Mouse (Mus musculus) left cerebral cortex, postnatal 14 days (tissue): Measurements from ENCODE around the gene 2900011O08Rik. TPM values are rescaled to one million over a fixed set of nuclear protein-coding genes. Genes with fewer than 3 reads are reported as not detected.
A peak's percentile ranks its signal among the peaks of the same experiment; 100 is the strongest.
"Not testable (repeated sequence)": the region's sequence is repeated elsewhere in the genome, so short reads cannot be mapped to it uniquely, and the experiment has no call there.

Experiments used
- DNase-seq, 2 experiments: peaks; one replicate each; pipeline ENCODE4 v3.0.0; 2021 to 2022; ENCODE audit warnings: low spot score in 2 of 2, mixed read lengths in 1 of 2
- intact Hi-C: fragments of 180-260 bp; cut with DNase I; formaldehyde crosslinking; loops from one replicate; pipeline ENCODE4 v1.15.1; 2025
- long read RNA-seq, 2 experiments: library from polyadenylated mRNA; stranded (forward); transcript quantifications; one replicate each; pipeline ENCODE4 v2.0.0; 2021
- total RNA-seq, 2 experiments: library from RNA; stranded (reverse); gene quantifications; 2 replicates each; pipeline ENCODE4 v1.2.3; 2021

2900011O08Rik gene
- total RNA-seq: 100 to 1,000 TPM; 280 to 282 TPM
- long read RNA-seq, experiment 1, transcript 2900011O08Rik-201 (6 exons, 2,394 nt): major isoform, 252 of 316 reads
- long read RNA-seq, experiment 1, partial matches to known transcripts: 49 of 316 reads
- long read RNA-seq, experiment 1, other reads (novel, unspliced or antisense): 13 of 316 reads
- long read RNA-seq, experiment 2, transcript 2900011O08Rik-201 (6 exons, 2,394 nt): major isoform, 203 of 257 reads
- long read RNA-seq, experiment 2, partial matches to known transcripts: 40 of 257 reads
- long read RNA-seq, experiment 2, other reads (novel, unspliced or antisense): 13 of 257 reads

DNA sequence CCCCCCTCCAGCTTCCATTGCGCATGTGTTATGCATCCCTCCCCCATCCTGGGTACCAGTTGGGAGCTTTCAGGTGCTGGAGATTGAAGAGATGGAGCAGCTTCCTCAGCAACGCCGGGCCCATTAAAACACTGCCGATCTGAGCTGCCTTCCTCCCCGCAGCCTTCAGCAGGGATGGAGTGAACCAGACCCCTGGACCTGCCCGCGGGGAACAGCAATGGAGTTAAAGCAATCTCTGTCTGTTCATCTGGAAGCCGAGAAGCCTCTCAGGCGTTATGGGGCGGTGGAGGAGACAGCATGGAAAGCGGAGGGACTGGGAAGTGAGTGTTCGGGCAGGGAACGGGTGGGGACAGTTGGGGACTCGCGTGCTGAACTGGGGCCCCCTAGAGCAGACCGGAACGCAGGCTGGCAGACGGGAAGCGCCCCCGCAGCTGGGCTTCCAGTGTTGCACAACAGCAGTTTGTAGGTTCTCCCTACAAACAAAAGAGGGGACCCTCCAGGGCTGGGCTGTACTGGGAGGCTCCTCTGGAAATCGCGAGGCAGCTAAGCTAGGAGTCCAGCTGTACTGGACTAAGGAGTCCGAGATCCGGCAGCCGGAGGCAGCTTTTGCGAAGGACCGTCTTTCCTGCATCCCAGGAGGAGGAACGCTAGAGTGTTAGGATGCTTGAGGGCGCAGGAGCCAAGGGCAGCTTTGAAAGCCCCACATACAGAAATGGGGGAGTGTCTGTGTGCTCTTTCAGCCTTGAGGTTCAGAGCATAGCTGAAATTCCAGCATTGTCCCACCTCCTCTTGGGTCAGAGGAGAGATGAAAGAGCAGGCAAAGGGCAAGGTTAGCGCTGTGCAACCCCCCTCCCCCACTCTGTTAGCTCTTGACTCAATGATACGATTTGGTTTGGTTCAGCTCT is at the start of gene 2900011O08Rik, which contains the start of gene Ifitm7:
Gene 2900011O08Rik, plus strand, starts transcription at position 31 of the 905 bp plus-strand sequence.
Gene Ifitm7, minus strand, starts transcription at position 315 of the 905 bp plus-strand sequence.
- peak; percentile 69 to 70 for DNase-seq
- intact Hi-C loops: loop anchor here (5.0 kb wide), 1 partner anchor 45 kb away; no protein-coding TSS in a partner anchor

DNA sequence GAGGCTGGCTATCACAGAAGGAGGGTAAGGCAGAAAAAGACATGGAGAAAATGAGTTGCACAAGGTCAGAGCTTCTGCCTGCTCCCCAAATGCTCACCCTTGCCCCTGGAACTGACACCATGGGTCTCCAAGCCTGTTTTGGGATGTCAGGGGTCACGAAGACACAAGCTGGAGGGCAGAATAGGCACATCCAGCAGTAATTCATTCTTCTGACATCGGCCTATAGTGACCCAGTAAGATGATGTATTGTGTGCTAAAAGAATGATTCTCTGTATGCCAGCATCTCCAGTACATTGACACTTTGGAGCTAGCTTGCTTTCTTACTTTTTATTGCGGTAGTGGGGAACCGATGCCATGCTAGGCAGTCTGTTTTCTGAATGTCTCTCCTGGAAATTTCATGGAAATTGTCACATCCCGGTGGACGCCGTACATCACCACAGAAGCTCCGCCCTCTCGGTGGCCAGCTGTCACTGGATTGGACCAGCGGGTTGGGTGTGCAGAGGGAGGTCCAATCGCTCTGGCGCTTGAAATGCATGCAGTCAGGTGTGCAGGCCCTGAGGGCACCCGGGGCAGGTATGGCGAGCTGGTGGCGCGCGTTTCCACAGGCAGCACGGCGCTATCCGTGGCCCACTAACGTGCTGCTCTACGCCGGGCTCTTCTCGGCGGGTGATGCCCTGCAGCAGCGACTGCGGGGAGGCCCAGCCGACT is 46.1 kb upstream of the 2900011O08Rik start:
- DNase-seq: peak; percentile 84 to 87
- intact Hi-C loops: loop anchor here (5.0 kb wide), 1 partner anchor 47 kb away; the partner anchor contains the start of genes 2900011O08Rik and Ifitm7

DNA sequence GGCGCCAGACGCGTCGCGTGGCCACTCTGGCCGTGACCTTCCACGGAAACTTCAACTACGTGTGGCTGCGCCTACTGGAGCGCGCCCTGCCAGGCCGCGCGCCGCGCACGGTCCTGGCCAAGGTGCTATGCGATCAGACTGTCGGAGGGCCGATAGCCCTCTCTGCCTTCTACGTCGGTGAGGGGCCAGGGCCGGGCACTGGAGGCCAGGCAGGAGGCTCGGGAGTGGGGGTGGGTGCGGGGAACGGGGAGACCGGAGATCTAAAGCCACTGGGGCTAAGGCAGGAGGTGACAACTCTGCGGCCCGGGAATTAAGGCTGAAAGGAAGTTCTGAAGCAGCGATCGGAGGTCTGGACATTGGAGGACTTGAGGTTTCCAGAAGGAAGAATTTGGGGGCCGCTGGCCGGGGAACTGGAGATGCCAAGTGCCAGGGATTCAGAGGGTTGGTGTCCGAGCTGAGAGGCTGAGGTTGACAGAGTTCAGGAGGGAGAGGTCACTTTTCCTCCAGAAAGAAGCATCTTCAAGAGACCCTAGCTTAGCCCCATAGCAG is 45.5 kb upstream of the 2900011O08Rik start:
- no peak for DNase-seq
- intact Hi-C loops: loop anchor here (5.0 kb wide), 1 partner anchor 46 kb away; the partner anchor contains the start of genes 2900011O08Rik and Ifitm7

DNA sequence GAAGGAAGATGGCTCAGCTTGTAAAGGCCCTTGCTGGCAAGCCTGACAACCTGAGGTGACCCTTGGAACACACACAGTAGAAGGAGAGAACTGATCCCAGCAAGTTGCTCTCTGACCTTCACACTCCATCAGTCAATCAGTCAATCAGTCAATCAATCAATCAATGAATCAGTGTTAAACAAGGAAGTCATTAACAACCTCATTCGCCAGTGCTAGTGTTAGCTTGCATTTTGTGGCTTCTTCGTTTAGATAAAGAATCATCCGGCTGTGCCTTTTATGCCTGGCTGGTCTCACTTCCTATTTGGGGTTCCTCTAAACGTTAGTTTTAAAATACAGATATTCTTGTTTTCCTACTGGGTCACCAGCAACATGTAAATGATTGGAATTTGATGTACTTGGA is 42.2 kb upstream of the 2900011O08Rik start:
- intact Hi-C loops: loop anchor here (5.0 kb wide), 1 partner anchor 43 kb away; the partner anchor contains the start of genes 2900011O08Rik and Ifitm7
- no peak for DNase-seq

DNA sequence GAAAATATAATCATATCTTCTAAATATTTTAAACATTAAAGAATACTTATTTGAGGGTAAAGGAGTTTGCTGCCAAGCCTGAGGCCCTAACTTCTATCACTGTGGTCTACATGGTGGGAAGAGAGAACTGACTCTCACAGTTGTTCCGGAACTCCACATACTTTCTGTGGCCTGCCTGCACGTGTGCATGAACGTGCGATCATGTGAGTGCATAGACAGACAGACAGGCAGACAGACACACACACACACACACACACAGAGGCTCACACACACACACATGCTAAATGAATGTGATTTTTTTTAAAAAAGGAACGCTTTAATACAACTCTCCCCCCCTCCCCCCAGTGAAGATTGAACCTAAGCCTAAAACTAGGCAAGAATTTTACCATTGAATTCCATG is 41.7 kb upstream of the 2900011O08Rik start:
- no peak for DNase-seq
- intact Hi-C loops: loop anchor here (5.0 kb wide), 1 partner anchor 43 kb away; the partner anchor contains the start of genes 2900011O08Rik and Ifitm7

DNA sequence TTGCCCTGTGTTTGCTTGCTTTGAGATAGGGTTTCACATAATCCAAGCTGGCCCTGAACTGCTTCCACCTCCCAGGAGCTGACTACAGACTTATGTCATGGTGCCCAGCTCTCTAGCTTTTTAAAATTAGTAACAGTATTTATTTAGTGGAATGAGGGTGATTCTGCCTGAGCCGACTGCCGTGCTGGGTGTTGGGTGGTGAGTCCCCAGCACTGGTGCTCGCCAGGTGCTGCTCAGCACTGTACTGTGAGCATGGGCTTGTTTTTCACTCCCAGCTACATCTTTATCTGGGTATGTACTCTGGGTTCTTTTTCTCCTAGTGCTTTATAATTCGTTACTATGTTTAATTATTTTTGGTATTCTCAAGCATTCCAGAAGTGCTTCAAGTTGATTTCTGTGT is 41.3 kb upstream of the 2900011O08Rik start:
- intact Hi-C loops: no loop called here
- DNase-seq: no peak

DNA sequence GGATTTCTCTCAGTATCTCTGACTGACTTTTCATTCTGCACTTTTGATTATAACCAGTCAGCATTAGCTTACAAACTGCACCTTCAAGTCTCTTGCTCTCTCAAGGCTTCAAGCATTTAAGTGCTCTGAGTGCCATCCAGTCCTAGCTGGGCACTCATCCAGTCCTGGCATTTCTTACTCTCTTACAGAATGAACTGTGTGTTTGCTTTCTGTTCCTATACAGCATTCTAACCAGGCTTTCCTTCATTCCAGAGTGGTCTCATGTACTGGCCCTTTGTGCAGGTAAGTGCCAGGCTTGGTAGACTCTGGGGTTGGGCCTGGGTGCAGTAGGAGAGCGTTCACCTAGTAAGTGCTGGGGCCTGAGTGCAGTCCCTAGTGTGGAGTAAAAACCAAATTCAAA is 40.1 kb upstream of the 2900011O08Rik start:
- no peak for DNase-seq
- intact Hi-C loops: no loop called here

DNA sequence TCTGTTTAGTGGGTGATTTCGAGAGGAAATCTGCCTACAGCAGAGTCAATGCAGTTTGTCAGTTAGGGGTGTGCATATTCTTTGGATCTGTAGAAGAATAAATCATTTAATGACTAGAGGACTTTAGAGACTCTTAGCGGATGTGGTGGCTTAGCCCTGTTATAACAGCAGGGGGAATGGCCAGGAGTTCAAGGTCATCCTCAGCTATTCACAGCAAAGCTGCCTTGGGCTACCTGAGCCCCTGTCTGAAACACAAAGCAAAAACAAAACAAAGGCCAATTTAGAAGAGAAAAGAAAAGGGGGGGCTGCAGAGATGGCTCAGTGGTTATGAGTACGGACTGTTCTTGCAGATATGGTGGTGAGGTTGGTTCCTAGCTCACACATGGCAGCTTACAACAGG is 35.2 kb upstream of the 2900011O08Rik start:
- intact Hi-C loops: no loop called here
- DNase-seq: no peak

DNA sequence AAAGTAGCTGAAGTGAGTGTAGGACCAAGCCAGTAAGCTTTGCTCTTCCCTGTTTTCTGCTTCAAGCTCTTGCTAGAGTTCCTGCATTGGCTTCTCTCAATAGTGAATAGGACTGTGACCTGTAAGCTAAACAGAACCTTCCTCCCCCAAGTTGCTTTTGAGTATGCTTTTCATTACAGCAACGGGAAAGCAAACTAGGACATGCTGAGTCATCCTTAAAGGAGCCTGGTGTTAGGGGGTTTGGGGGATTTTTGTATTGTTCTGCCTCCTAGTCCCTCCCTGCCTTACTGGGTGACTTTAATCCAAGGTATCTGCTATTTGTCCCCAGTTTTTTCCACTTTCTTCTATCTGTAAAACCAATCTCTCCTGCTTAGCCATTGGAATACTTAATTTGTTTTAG is 24.4 kb upstream of the 2900011O08Rik start:
- intact Hi-C loops: no loop called here
- no peak for DNase-seq

DNA sequence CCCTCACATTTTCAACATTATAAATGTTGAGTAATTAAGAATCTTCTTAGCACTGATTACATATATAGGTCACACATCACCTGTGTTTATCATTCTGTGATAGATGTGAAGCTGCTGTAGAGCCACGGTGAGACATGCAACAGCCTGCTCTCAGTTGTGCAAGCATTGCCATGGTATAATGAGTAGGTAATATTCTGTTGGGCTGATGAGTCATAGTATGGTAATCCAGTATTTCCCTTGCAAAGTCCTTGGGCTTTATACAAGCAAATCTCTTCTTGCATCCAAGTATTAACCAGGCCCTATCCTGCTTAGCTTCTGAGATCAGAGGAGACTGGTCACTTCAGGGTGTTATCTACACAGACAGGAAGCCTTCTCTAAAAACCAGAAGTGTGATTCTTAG is 17.3 kb upstream of the 2900011O08Rik start:
- no peak for DNase-seq
- intact Hi-C loops: no loop called here

DNA sequence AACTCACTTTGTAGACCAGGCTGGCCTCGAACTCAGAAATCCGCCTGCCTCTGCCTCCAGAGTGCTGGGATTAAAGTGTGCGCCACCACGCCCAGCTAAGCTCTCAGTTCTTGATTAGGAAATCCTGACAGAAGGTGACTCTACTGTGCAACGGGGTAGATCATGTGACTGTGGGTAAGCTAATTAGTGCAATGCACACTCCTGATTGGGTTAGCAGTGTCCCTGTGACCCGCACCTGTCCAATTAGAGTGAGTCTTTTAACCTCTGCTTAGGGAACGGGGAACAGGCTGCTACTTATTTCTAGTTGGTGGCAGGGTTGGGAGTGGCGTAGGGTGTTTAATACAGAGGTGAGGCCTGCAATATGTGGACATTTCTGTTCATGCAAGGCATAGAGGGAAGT is 14.4 kb upstream of the 2900011O08Rik start:
- intact Hi-C loops: no loop called here
- DNase-seq: no peak

DNA sequence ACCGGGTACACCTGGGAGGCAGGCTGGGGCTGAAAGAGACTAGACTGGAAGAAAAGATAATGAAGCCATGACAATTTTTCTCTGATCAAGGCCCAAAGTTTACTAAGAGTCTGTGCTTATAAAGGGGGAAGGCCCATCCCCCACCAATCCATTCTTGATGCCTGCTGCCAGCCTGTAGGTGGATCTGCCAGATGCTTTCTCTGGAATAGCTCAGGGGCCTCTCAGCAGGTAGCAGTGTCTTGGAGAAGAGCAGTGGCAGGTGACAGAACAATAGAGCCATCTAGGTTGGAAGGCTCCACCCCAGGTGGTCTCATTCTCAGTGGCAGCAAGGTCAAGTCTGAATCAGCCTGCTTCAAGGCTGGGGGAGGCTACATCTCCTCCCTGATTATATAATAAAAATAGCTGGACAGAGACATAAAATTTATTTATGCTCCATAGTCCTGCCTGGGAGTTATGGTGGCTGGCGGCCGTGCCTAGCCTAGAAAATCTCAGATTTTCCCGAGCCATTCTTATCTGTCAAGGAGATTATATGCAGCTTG is 10.0 kb upstream of the 2900011O08Rik start:
- intact Hi-C loops, DNase-seq: not testable (repeated sequence)

DNA sequence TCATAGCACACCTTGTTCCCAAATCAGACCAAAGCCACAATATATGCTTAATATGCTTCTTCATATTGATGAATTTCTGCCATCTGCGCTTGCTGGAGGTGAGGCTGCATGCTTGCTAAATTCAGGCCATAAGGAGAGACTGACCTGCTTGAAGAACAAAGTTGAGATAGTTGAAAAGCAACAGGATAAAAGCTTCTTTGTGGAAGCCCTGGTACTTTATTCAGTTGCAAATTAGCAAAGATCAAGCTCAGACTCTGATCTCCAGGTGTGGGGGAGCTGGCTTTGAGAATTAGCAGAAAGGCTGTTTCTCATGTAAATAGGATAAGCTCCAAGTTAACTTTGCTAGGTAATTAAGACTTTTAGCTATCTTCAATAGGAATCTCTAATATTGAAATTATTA is 9.4 kb upstream of the 2900011O08Rik start:
- DNase-seq, intact Hi-C loops: not testable (repeated sequence)

DNA sequence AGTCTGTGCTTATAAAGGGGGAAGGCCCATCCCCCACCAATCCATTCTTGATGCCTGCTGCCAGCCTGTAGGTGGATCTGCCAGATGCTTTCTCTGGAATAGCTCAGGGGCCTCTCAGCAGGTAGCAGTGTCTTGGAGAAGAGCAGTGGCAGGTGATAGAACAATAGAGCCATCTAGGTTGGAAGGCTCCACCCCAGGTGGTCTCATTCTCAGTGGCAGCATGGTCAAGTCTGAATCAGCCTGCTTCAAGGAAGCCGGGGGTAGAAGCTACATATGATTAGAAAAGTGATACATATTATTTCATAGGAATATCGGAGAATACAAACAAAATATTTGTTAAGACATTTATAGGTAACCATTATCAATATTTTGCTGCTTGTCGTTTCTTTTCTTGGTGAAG is 4.7 kb upstream of the 2900011O08Rik start:
- intact Hi-C loops, DNase-seq: not testable (repeated sequence)

DNA sequence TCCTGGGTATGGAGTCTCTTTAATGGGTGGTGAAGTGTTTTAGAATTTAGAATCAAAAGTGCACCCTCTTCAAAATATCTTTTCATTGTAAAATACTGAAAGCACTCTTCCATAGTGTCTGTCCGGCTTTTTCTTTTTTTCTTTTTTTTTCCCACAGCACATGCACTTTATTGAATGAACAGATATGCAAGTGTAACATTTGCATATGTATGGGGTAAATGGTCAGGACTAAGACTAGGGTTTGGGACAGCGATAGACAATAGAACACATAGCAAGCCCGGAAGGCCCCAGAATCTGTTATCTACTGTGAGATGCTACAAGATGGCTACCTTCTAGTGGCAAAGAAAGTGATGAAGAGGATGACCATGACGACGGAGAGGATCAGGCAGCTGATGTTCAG is 3.2 kb upstream of the 2900011O08Rik start:
- no peak for DNase-seq
- intact Hi-C loops: no loop called here

DNA sequence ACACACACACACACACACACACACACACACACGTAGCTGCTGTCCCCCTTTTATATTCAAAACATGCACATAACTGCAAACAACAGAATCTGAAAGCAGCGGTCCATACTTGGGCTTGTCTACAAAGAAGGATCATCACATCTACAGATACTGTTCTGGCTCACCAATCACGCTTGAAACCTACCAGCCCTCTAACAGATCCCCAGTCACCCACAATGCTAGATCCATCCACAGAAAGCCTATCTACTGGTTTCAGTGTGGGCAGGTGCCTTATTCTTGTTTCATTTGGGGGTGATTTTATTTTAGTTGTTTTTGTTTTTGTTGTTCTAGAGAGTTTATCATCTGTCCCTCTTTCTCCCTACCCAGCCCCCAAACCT is 219 bp upstream of the 2900011O08Rik start:
- intact Hi-C loops: loop anchor here (5.0 kb wide), 1 partner anchor 44 kb away; no protein-coding TSS in a partner anchor
- DNase-seq: no peak

DNA sequence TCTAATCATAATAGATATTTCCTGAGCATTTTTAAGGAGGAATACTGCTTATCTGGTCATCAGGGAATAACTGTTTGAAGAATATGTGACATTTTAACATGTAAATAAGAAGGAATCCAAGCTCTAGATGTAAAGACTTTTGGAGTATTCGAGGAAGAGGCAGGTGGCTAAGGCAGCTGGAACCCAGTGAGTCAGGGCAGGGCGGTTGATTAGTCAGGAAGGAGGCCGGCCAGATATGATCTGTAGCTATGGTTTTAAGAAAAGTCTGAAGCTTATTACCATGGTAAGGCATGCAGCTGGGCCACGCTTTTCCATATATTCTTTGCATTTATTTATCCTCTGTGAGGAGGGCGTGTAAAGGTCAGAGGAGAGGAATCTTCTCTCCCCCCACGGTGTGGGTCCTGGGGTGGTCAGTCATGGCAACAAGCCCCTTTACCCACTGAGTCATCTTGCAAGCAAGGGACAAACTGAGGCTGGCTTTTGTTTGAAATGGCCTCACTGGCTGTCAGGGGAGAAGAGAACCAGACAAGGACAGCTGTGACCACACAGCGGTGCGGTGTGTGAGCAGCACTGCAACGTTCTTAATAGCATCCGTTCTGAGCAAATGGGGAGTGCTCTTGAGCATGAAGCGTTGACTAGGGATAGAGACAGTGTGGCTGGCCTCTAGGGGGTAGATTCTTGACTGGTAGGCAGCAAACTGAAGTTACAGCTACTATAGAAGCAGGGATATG is 6.3 kb downstream of the 2900011O08Rik start:
- no peak for DNase-seq
- intact Hi-C loops: no loop called here

DNA sequence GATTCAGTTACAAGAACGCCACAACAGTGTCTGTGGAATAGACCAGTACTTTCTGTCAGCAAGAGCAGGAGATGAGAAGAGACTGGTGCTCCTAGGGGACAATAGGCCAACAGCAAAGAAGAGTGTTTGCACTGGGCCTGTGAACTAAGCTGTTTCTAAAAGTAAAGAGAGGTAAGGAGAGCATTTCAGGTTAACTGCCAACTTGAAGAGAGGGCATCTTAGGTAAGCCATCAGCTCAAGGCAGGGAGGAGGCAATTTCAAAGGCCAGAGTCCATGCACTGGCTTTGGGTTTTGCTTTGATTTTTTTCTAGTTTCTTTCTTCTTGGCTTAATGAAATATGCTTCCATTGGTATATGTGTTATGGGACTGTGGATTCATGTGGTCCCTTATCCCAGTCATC is 7.7 kb downstream of the 2900011O08Rik start:
- DNase-seq: no peak
- intact Hi-C loops: no loop called here
